Mouse (Mus musculus) forebrain, embryonic 16.5 days (tissue): Measurements from ENCODE around the gene Trpc4. TPM values are rescaled to one million over a fixed set of nuclear protein-coding genes. Genes with fewer than 3 reads are reported as not detected.

Experiments used
- ATAC-seq: fragments of 200-750 bp; cut with Nextera tagmentation; 2 replicates; pipeline ENCODE4 v1.8.0; 2017; ENCODE audit warnings: mild to moderate bottlenecking, moderate library complexity
- H3K27ac ChIP-seq: fragments of 300-500 bp; sonication (generic); 2 replicates; pipeline ENCODE4 v1.5.1; 2014; ENCODE audit warnings: low read length, control low read depth
- H3K27me3 ChIP-seq: fragments of 300-500 bp; sonication (generic); replicated peaks from 2 replicates; pipeline ENCODE4 v1.6.1; 2014; ENCODE audit warnings: low read length; ENCODE audit not compliant: control insufficient read depth, insufficient read depth
- H3K36me3 ChIP-seq: fragments of 300-500 bp; sonication (generic); 2 replicates; pipeline ENCODE4 v1.6.1; 2014; ENCODE audit not compliant: control insufficient read depth, insufficient read depth
- H3K4me1 ChIP-seq: fragments of 300-500 bp; sonication (generic); replicated peaks from 2 replicates; pipeline ENCODE4 v1.6.1; 2014; ENCODE audit warnings: low read length; ENCODE audit not compliant: control insufficient read depth, insufficient read depth
- H3K4me2 ChIP-seq: fragments of 300-500 bp; sonication (generic); 2 replicates; pipeline ENCODE4 v1.6.1; 2014; ENCODE audit warnings: mild to moderate bottlenecking, low read length, control low read depth
- H3K4me3 ChIP-seq: fragments of 300-500 bp; sonication (generic); replicated peaks from 2 replicates; pipeline ENCODE4 v1.5.1; 2014; ENCODE audit warnings: mild to moderate bottlenecking, low read length, control low read depth
- H3K9ac ChIP-seq: fragments of 300-500 bp; sonication (generic); replicated peaks from 2 replicates; pipeline ENCODE4 v1.6.1; 2014; ENCODE audit warnings: low read depth, low read length, control low read depth
- H3K9me3 ChIP-seq: fragments of 300-500 bp; sonication (generic); 2 replicates; pipeline ENCODE4 v1.6.1; 2016; ENCODE audit warnings: low read length; ENCODE audit not compliant: control insufficient read depth
- WGBS: fragments of 180-500 bp; shearing (Covaris S2); extraction: QIAGEN DNeasy Blood & Tissue Kit; methylation state at CpG from one replicate; pipeline ENCODE4 v1.1.7; 2014; 5-methylcytosine and 5-hydroxymethylcytosine counted together
- polyA plus RNA-seq: library from polyadenylated mRNA; unstranded; fragments of >200 nt; fragmentation: Nextera tagmentation; extraction: Ambion mirVana; gene quantifications from 2 replicates; pipeline ENCODE4 v1.2.1, GENCODE M21; 2015

Gene Trpc4
- polyA plus RNA-seq, 1 experiment from 2014 or later, result 15.0 TPM

DNA sequence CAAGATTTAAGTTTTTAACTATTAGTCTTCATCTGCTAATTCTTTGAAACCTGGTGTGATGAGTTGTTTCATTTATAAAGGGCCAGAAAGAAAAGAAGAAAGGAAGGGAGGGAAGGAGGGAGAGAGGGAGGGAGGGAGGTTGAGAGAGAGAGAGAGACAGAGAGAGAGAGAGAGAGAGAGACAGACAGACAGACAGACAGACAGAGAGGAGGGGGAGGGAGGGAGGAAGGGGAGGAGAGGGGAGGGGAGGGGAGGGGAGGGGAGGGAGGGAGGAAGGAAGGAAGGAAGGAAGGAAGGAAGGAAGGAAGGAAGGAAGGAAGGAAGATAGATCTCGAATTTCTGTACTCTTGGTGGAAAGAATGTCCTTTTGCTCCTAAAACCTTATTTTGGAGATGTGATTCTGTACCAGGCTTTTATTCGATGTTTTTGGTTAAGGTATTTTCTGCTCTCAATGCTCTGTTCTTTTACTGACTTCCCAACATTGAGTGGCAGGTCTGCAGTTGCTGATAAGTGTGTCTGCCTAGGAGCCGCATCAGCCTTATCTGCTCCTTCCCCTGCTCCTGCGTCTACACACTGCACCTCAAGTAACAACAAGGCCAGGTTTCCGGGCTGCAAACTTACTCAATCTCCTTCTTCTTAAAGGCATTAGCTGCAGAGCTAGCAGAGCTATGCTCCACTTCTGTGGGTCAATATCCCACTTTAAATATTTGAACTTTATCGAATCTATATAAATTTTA, 35.3 kb downstream of the Trpc4 start:
- Histone ChIP-seq H3K27me3 (no peaks in the 10 kb centered on the region), H3K27ac (no peak overlapping the region), H3K4me3 (no peak overlapping the region), H3K9ac (no peak overlapping the region), H3K9me3 (no peaks in the 10 kb centered on the region), H3K36me3 (no peaks in the 10 kb centered on the region), H3K4me2 (no peak overlapping the region), H3K4me1 (no peaks in the 10 kb centered on the region)
- ATAC-seq, result no peak
- 84% methylated on average over 6 of the region's 6 CpGs for WGBS

DNA sequence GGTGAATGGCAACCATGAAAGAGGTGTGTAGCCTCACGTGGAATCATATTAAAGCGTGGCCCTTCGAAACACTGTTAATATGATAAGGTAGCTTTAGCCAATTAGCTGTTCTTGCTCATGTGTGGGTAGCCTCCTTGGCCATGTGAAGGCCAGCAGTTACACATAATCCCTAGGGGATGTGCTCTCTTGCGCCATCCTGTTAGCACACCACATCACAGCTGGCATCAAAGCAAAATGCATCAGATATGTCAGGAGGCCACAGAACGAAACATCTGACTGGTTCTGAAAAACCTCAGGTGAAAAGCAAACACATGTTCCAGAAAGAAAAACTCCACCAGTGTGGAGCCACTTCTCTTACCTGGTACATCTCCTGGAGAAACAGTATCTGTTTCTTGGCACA, 45.4 kb downstream of the Trpc4 start:
- Histone ChIP-seq H3K4me2 (no peak overlapping the region), H3K4me1 (no peaks in the 10 kb centered on the region), H3K9me3 (no peaks in the 10 kb centered on the region), H3K27ac (no peak overlapping the region), H3K36me3 (no peaks in the 10 kb centered on the region), H3K27me3 (no peaks in the 10 kb centered on the region), H3K4me3 (no peak overlapping the region), H3K9ac (no peak overlapping the region)
- no peak for ATAC-seq
- WGBS, result 91% methylated on average over 5 of the region's 5 CpGs

DNA sequence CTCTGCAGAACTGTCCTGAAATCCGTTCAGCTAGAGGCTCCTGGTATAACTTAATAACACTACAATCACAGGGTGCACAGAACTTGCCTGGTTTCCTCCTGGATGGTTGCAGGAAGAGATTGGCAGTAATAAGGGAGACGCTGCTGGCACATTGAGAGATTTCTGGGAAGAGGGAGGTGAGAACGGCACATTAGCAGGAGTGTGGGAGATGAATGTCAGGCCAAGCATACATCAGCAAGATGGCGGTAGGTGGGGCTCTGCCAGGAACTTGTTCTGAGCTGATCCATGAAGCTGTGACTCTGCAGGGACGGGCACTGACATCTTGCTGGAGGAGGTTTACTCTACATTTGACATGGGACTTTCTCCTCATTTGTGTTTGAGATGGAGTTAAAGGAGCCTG, 48.6 kb downstream of the Trpc4 start:
- WGBS, result 62% methylated on average over 5 of the region's 5 CpGs
- H3K36me3 ChIP-seq, result no peaks in the 10 kb centered on the region

DNA sequence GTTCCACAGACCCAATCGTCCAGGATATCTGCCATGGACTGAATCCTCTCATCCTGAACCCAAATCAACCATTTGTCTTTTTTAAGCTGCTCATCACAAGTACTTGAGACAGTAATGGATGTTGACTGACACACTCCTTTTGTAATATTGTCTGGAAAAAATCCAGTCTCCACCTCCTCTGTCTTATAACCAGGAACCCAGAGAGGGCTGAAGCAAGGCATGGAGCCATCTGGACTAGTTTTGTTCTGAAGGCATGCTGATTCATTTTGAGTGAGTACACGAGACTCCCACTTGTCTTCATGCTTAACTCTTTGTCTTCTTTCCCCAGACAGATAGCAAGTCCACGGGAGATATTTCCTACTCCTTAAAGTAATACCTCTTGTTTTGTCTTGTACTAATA, 54.3 kb downstream of the Trpc4 start:
- H3K4me3 ChIP-seq, result no peak overlapping the region
- no peaks in the 10 kb centered on the region for H3K27me3 ChIP-seq
- no peaks in the 10 kb centered on the region for H3K36me3 ChIP-seq
- no peaks in the 10 kb centered on the region for H3K4me1 ChIP-seq
- no peak overlapping the region for H3K9ac ChIP-seq
- no peaks in the 10 kb centered on the region for H3K9me3 ChIP-seq
- H3K4me2 ChIP-seq, result no peak overlapping the region
- no peak for ATAC-seq
- H3K27ac ChIP-seq, result no peak overlapping the region
- 75% methylated on average over 3 of the region's 3 CpGs for WGBS

More for the DNA sequence above, 48.6 kb downstream of the Trpc4 start:
- Histone ChIP-seq H3K4me1 (no peaks in the 10 kb centered on the region), H3K9ac (no peak overlapping the region), H3K27ac (no peak overlapping the region), H3K4me2 (no peak overlapping the region), H3K4me3 (no peak overlapping the region), H3K27me3 (no peaks in the 10 kb centered on the region), H3K9me3 (no peaks in the 10 kb centered on the region)
- peak; percentile 75 for ATAC-seq

DNA sequence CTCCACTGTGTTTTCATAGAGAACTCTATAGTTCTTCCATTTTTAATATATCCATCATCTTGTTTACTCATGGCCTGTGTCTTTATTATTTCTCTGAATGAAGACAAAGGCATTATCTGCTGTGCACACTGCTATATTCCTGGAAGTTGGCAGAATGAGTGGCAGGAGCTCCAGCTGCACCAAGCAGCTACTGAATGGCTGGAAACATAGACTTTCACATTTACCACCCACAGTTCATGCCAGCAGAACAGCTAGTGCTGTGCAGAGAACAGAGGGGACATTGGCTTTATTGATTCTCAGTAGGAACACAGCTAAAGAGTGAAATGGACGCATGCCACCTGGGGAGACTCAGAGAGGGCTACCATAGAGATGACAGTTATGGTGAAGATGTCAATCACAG, 55.6 kb downstream of the Trpc4 start:
- no peaks in the 10 kb centered on the region for H3K4me1 ChIP-seq
- no peaks in the 10 kb centered on the region for H3K9me3 ChIP-seq
- no peak overlapping the region for H3K27ac ChIP-seq
- H3K9ac ChIP-seq, result no peak overlapping the region
- ATAC-seq, result no peak
- no peak overlapping the region for H3K4me3 ChIP-seq
- no peaks in the 10 kb centered on the region for H3K27me3 ChIP-seq
- WGBS, result 70% methylated on average over 1 of the region's 1 CpGs
- H3K4me2 ChIP-seq, result no peak overlapping the region
- H3K36me3 ChIP-seq, result no peaks in the 10 kb centered on the region

DNA sequence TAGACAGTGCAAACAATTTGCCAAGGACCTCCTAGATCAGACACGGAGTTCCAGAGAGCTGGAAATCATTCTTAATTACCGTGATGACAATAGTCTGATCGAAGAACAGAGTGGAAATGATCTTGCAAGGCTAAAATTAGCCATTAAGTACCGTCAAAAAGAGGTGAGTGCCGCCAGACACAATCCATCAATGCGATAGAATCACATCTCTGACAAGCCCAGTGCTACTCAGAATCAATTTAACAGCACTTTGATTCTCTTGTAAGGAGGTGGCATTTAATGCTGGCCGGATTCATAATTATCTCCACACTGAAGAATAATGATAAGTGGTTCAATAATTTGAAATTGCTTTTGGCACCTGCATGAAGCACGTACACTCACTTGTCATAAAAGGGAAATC, 66.7 kb downstream of the Trpc4 start:
- Histone ChIP-seq H3K9me3 (no peaks in the 10 kb centered on the region), H3K4me3 (no peak overlapping the region), H3K4me2 (no peak overlapping the region), H3K27ac (no peak overlapping the region), H3K4me1 (peaks cover under 1% of the 10 kb centered on the region; the same call in 1 of the 2 replicates), H3K9ac (no peak overlapping the region), H3K36me3 (no peaks in the 10 kb centered on the region), H3K27me3 (no peaks in the 10 kb centered on the region)
- 66% methylated on average over 8 of the region's 8 CpGs for WGBS
- ATAC-seq, result no peak

DNA sequence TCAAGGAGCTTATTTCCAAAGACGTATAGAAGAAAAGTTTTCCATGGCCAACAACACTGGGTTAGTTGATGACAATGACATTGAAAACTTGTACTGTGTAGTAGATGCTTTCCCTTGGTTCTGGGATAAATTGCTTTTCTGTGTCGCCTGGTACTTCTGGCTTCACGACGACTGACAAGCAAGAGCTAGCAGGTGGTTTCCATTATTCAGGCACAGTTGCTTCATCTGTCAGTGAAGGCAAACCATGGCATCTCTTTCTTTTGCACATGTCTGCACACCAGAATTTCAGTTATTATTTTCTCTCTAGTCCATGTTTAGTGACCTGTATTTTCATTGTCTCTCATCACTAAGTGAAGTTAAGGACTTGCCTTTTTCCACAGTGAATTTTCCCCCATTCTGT, 72.6 kb downstream of the Trpc4 start:
- Histone ChIP-seq H3K27ac (no peak overlapping the region), H3K9me3 (no peaks in the 10 kb centered on the region), H3K4me3 (no peak overlapping the region), H3K4me2 (no peak overlapping the region), H3K36me3 (no peaks in the 10 kb centered on the region), H3K4me1 (peaks cover 4% of the 10 kb centered on the region), H3K9ac (no peak overlapping the region), H3K27me3 (no peaks in the 10 kb centered on the region)
- 56% methylated on average over 4 of the region's 4 CpGs for WGBS
- ATAC-seq, result no peak

DNA sequence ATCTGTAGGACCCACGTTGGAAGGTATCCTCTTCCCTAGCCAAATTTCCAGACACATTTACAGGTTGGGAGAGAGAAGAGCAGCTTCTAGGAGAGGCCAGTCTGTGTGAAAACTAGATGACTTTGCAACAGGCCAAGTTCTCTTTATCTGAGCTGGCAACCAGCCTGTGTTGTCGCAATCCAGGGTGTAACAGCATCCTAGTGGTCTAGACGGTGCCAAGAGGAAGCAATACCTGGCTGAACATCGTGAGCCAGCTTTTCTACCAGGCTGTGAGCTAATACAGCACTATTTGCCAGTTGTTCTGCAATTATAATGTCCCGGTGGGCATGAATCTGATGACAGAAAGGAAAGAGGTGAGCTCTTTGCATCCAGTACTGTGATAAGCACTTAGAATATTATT, 83.1 kb downstream of the Trpc4 start:
- Histone ChIP-seq H3K27me3 (no peaks in the 10 kb centered on the region), H3K9me3 (no peaks in the 10 kb centered on the region), H3K4me1 (no peaks in the 10 kb centered on the region), H3K27ac (no peak overlapping the region), H3K9ac (no peak overlapping the region), H3K4me2 (no peak overlapping the region), H3K36me3 (no peaks in the 10 kb centered on the region), H3K4me3 (no peak overlapping the region)
- no peak for ATAC-seq
- WGBS, result 67% methylated on average over 5 of the region's 5 CpGs

DNA sequence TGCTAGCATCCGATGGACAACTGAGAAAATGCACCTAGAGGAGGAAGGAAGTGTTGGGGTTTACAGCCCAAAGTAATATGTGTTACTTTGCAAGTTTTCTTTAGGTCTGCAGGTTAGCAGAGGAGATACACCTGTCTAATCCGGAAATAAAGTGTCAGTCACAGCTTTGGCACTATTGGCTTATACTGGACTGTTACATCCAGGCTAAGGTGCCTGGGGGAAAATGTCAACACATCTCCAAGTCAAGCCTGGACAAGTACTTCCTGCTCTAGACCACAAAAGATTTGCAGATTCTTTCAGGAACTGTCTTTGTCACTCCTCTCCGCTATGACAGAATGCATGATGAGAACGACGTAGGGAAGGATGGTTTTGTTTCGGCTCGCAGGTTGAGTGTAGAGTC, 83.6 kb downstream of the Trpc4 start:
- 96% methylated on average over 7 of the region's 7 CpGs for WGBS
- Histone ChIP-seq H3K27ac (no peak overlapping the region), H3K9me3 (no peaks in the 10 kb centered on the region), H3K27me3 (no peaks in the 10 kb centered on the region), H3K4me1 (no peaks in the 10 kb centered on the region), H3K4me3 (no peak overlapping the region), H3K36me3 (no peaks in the 10 kb centered on the region), H3K9ac (no peak overlapping the region), H3K4me2 (no peak overlapping the region)
- ATAC-seq, result no peak

DNA sequence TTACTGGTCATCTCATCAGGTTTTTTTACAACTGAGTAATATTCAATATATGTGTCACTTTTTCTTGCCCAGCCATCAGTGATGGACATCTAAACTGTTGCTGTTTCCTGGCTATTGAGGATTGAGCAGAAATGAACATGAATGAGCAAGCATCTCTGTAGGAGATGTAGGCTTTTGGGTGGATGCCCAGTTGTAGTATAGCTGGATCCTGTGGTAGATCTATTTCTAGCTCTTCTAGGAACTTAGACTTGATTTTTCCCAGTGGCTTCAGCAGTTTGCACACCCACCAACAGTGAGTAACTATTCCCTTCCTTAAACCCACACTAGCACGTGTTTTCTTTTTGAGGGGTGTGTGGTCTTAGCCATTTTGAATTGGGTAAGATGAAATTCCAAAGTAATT, 87.3 kb downstream of the Trpc4 start:
- Histone ChIP-seq H3K36me3 (no peaks in the 10 kb centered on the region), H3K4me3 (no peak overlapping the region), H3K27me3 (no peaks in the 10 kb centered on the region), H3K9me3 (no peaks in the 10 kb centered on the region), H3K9ac (no peak overlapping the region), H3K4me1 (no peaks in the 10 kb centered on the region), H3K27ac (no peak overlapping the region), H3K4me2 (no peak overlapping the region)
- no peak for ATAC-seq
- 84% methylated on average over 1 of the region's 1 CpGs for WGBS
